Mouse (Mus musculus) adrenal gland, postnatal 36 days (tissue): ENCODE measurements at regions not wholly inside any gene's neighbourhood (a gene's known extent, or its start where the extent isn't known, plus 50 kb on each side); places are given as distances from the start of the nearest gene placed in this dataset.
A peak's percentile ranks its signal among the peaks of the same experiment; 100 is the strongest.

Experiments used
- DNase-seq, 2 experiments: peaks; one replicate each; pipeline ENCODE4 v3.0.0; 2021; ENCODE audit warnings: mixed read lengths in 1 of 2

DNA sequence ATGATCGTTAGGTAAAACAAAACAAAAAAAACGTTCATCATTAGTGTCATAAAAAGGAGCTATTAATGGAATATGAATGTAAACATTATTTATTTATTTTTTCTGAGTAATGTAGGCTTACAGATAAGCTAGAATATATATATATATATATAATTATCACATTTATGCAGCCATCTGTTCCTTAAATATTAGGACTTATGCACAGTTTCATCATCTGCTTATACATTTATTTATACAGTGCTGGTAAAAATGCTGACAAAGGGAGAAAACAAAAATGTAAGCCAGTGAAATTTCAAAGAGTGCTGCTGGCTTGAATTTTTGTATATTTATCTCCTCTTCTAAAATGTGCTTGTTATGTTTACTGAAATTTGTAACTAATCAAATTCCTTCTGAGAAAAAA, 4841.7 kb upstream of the Gm7489 start:
- DNase-seq = no peak

DNA sequence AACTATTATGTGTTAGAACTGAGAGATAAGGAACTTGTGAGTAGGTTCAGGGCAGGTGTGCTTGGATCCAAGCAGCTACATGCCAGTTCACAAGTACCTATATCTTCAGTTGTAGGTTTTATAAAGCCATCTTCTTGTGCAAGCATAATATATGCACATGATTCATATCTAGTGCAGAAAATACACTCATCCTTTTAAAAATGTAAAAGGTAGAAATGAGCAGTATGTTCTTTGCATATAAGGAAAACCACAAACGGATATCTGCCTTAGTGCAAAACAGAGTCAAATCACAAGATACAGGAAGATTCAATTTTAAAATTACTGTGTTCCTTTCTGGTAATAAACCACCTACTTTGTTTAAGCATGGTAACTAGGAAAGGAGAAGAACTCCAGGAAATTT, 4819.6 kb upstream of the Gm7489 start:
- DNase-seq = no peak

DNA sequence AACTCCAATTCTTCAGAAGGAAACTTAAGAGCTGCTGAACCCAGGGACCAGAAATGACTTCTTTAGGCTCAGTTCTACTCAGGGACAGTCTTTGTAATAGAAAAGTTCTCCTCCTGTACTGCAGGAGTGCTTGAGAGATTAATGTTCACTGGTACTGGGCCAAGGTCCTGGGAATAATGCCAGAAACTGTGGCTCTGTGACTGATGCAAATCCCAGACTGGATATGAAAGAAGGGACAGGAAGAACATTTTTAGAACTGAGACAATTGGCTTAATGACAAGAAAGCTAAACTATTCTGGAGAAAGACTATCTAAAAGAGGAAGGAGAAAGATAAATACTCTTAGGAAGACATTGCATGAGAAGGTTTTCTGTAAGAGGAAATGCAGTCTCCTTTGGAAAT, 4818.8 kb upstream of the Gm7489 start:
- peak; percentile 90 to 93 for DNase-seq

DNA sequence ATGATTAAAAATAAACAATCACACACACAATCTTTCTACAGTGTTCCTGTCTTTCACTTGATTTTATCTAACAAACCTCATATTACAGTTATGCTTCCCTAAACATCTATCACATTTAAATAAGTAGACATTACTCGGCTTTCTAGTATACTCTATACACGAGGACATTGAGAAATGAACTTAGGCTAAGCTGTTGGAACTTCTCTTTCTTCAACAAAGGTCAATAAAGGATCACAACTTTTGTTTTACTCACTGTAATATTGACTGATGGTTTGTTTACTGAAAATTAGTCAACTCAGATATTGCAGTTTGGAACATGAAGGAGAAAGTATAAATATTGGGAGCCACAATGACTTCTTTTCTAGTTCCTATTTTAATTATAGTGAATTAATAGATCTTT, 4818.3 kb upstream of the Gm7489 start:
- no peak for DNase-seq
